ENCODE assay signal across 28 mouse cellular contexts in the genomic region with DNA sequence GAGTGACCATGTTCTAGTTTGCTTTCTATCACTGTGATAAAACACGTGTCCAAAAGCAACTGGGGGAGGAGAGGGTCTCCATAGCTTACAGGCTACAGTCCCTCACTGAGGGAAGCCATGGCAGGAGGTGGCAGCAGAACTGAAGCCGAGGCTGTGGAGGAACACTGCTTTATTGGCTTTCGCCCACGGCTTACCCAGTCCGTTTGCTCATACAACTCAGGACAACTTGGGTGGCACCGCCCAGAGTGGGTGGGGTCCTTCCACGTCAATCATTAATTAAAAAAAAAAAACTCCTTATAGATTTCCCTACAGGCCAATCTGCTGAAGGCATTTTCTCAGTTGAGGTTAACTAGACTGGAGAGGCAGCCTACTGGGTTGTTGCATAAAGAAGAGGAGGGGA.
"Had no signal": no experiment of that assay in that cellular context is flagged by ENCODE, and none has a peak within 500 bp of the region (broad histone marks: within the 10 kb centered on the region; RNA-seq: fewer than 3 reads in every experiment).

No protein-coding gene starts in this region.

- H3K36me3 ChIP-seq: embryonic facial prominence, embryonic 10.5 days; embryonic facial prominence, embryonic 12.5 days; embryonic facial prominence, embryonic 13.5 days; embryonic facial prominence, embryonic 15.5 days; forebrain, embryonic 10.5 days; forebrain, embryonic 12.5 days; forebrain, embryonic 15.5 days had no signal

- H3K27me3 ChIP-seq: embryonic facial prominence, embryonic 12.5 days; embryonic facial prominence, embryonic 13.5 days; embryonic facial prominence, embryonic 15.5 days; forebrain, embryonic 12.5 days; forebrain, embryonic 13.5 days; forebrain, embryonic 15.5 days had no signal

- H3K9me3 ChIP-seq: embryonic facial prominence, embryonic 10.5 days; embryonic facial prominence, embryonic 12.5 days; embryonic facial prominence, embryonic 13.5 days; embryonic facial prominence, embryonic 15.5 days; forebrain, embryonic 10.5 days; forebrain, embryonic 12.5 days; forebrain, embryonic 13.5 days; forebrain, embryonic 15.5 days had no signal

- DNase-seq: cerebellum, adult 18-20 months; cerebellum, adult 2 months; cerebellum, adult 8-10 months; cerebellum, adult 9-10 months; cerebellum, adult 9-11 months; cerebellum, postnatal 10 days; cerebellum, postnatal 25 days; cerebellum, postnatal 36 days; embryo, embryonic 11 days; forebrain, postnatal 0 days; gastrocnemius, adult 2 months; gastrocnemius, postnatal 10 days; gastrocnemius, postnatal 14 days; gastrocnemius, postnatal 25 days; gastrocnemius, postnatal 36 days; heart, adult 11 months; heart, adult 18-20 months had no signal

- H3K9ac ChIP-seq: embryonic facial prominence, embryonic 12.5 days; embryonic facial prominence, embryonic 13.5 days; embryonic facial prominence, embryonic 15.5 days; forebrain, embryonic 12.5 days; forebrain, embryonic 13.5 days; forebrain, embryonic 15.5 days; forebrain, postnatal 0 days had no signal

- H3K4me2 ChIP-seq: embryonic facial prominence, embryonic 12.5 days; embryonic facial prominence, embryonic 13.5 days; embryonic facial prominence, embryonic 15.5 days; forebrain, embryonic 12.5 days; forebrain, embryonic 13.5 days; forebrain, embryonic 15.5 days had no signal

- H3K27ac ChIP-seq: embryonic facial prominence, embryonic 10.5 days; embryonic facial prominence, embryonic 12.5 days; embryonic facial prominence, embryonic 13.5 days; embryonic facial prominence, embryonic 15.5 days; forebrain, embryonic 10.5 days; forebrain, embryonic 13.5 days; forebrain, embryonic 15.5 days; gastrocnemius, adult 2 months had no signal

- H3K4me3 ChIP-seq: embryonic facial prominence, embryonic 10.5 days; embryonic facial prominence, embryonic 12.5 days; embryonic facial prominence, embryonic 13.5 days; embryonic facial prominence, embryonic 15.5 days; erythroblast, embryonic 14.5 days; forebrain, embryonic 10.5 days; forebrain, embryonic 12.5 days; forebrain, embryonic 13.5 days; forebrain, embryonic 15.5 days; gastrocnemius, adult 2 months had no signal

- ATAC-seq: forebrain, embryonic 13.5 days; forebrain, embryonic 14.5 days; forebrain, embryonic 15.5 days; forebrain, embryonic 16.5 days; forebrain, postnatal 0 days had no signal
